Mouse (Mus musculus) neural tube, embryonic 13.5 days (tissue): Measurements from ENCODE around the gene Fam229b. TPM values are rescaled to one million over a fixed set of nuclear protein-coding genes. Genes with fewer than 3 reads are reported as not detected.

Source experiments
- ATAC-seq: fragments of 200-750 bp; cut with Nextera tagmentation; 2 replicates; pipeline ENCODE4 v1.8.0; 2017; ENCODE audit warnings: low read depth, mild to moderate bottlenecking, moderate TSS enrichment, moderate library complexity
- H3K27ac ChIP-seq: fragments of 300-500 bp; sonication (generic); replicated peaks from 2 replicates; pipeline ENCODE4 v1.5.1; 2015; ENCODE audit warnings: moderate library complexity, mild to moderate bottlenecking, inconsistent platforms
- H3K27me3 ChIP-seq: fragments of 300-500 bp; sonication (generic); 2 replicates; pipeline ENCODE4 v1.6.1; 2015; ENCODE audit warnings: mild to moderate bottlenecking, inconsistent platforms
- H3K36me3 ChIP-seq: fragments of 300-500 bp; sonication (generic); 2 replicates; pipeline ENCODE4 v1.6.1; 2015; ENCODE audit warnings: mild to moderate bottlenecking, inconsistent platforms
- H3K4me1 ChIP-seq: fragments of 300-500 bp; sonication (generic); replicated peaks from 2 replicates; pipeline ENCODE4 v1.6.1; 2015; ENCODE audit warnings: inconsistent platforms
- H3K4me2 ChIP-seq: fragments of 300-500 bp; sonication (generic); 2 replicates; pipeline ENCODE4 v1.6.1; 2015; ENCODE audit warnings: inconsistent platforms, mild to moderate bottlenecking, moderate library complexity
- H3K4me3 ChIP-seq: fragments of 300-500 bp; sonication (generic); 2 replicates; pipeline ENCODE4 v1.5.1; 2015; ENCODE audit warnings: mild to moderate bottlenecking, inconsistent platforms
- H3K9ac ChIP-seq: fragments of 300-500 bp; sonication (generic); 2 replicates; pipeline ENCODE4 v1.6.1; 2015; ENCODE audit warnings: moderate library complexity, mild to moderate bottlenecking, inconsistent platforms
- H3K9me3 ChIP-seq: fragments of 300-500 bp; sonication (generic); 2 replicates; pipeline ENCODE4 v1.6.1; 2016; ENCODE audit warnings: inconsistent platforms
- WGBS: fragments of 180-500 bp; shearing (Covaris S2); methylation state at CpG from one replicate; pipeline ENCODE4 v1.1.7; 2015; 5-methylcytosine and 5-hydroxymethylcytosine counted together
- polyA plus RNA-seq: library from polyadenylated mRNA; unstranded; fragments of >200 nt; fragmentation: Nextera tagmentation; extraction: Ambion mirVana; gene quantifications from 2 replicates; pipeline ENCODE4 v1.2.1, GENCODE M21; 2015

Fam229b gene
- polyA plus RNA-seq, 1 experiment from 2014 or later = 37.0 TPM

- Histone ChIP-seq H3K9ac (no peak overlapping the region), H3K27ac (peak overlapping the region; percentile 80), H3K4me1 (peaks cover 16% of the 10 kb centered on the region), H3K4me2 (no peak overlapping the region), H3K9me3 (no peaks in the 10 kb centered on the region), H3K27me3 (no peaks in the 10 kb centered on the region), H3K36me3 (0 out of 2 replicates have a peak, but pooled peaks cover 6% of the 10 kb centered on the region), H3K4me3 (no peak overlapping the region)
- peak; percentile 66 for ATAC-seq
- 42% methylated on average over 4 of the region's 4 CpGs for WGBS
These were observed 24.2 kb downstream of the Fam229b start for GRCm38 (mm10) chr10:39109489-39109874.

DNA sequence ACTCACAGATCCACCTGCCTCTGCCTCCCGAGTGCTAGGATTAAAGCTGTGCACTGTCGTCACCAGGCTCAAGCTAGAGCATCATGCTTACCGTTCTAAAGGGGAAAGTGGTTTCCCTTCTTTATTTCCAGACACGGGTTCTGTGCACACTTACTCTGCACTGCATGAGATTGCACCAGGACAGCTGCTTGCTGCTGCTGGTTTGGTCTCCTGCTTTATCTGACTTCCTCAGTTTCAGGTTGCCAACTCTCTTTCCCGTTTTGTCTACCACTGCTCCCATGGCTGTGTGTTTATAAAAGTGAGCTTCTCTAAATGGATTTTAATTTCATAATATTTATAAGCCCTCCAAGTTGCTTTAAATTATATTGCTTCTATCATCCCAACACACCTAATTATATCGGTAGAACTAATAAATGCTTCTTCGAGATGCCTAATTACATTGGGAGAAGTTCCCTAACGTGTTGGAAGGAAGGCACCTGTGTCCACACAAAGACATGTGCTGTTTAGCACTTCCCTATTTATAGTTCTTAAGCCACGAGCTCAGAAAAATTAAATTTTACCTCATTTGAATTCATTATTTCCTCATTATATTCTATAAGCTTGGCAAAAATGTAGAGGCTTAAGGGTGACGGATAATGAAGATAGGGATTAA lies 24.8 kb downstream of the Fam229b start:
- 67% methylated on average over 10 of the region's 10 CpGs for WGBS
- ATAC-seq = peak; percentile 47
- H3K9ac ChIP-seq = no peak overlapping the region

GRCm38 (mm10) chr10:39106935-39107334 lies 26.8 kb downstream of the Fam229b start:
- H3K27me3 ChIP-seq = no peaks in the 10 kb centered on the region
- peaks cover 16% of the 10 kb centered on the region for H3K4me1 ChIP-seq
- H3K4me2 ChIP-seq = no peak overlapping the region
- no peak for ATAC-seq
- H3K9me3 ChIP-seq = no peaks in the 10 kb centered on the region
- H3K4me3 ChIP-seq = no peak overlapping the region
- no peak overlapping the region for H3K9ac ChIP-seq
- H3K27ac ChIP-seq = no peak overlapping the region
- WGBS = 63% methylated on average over 4 of the region's 4 CpGs
- 0 out of 2 replicates have a peak, but pooled peaks cover 6% of the 10 kb centered on the region for H3K36me3 ChIP-seq

More for the DNA sequence above, 24.8 kb downstream of the Fam229b start:
- Histone ChIP-seq H3K4me2 (no peak overlapping the region), H3K4me1 (peaks cover 16% of the 10 kb centered on the region), H3K4me3 (no peak overlapping the region), H3K36me3 (0 out of 2 replicates have a peak, but pooled peaks cover 6% of the 10 kb centered on the region), H3K27me3 (no peaks in the 10 kb centered on the region), H3K27ac (peak overlapping the region; percentile 80), H3K9me3 (no peaks in the 10 kb centered on the region)

DNA sequence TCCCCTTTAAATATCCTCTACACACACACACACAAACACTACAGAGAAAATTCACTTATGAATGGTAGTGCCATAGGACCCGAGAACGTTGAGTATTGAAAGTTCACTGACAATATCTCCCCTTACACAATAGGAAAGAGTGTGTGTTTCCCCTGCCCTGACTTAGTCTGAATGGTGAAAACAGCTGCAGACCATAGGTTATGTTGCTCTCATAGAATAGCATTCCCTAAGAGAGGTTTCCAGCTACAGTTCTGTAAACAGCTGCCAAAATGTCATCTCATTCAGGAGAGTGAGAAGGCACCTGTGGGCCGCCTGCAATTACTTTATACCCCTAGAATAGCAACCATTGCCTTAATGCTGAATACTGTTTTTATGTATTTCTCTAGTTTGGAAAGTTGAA lies 27.3 kb downstream of the Fam229b start:
- H3K9me3 ChIP-seq = no peaks in the 10 kb centered on the region; the same call in 1 of the 2 replicates
- H3K4me2 ChIP-seq = no peak overlapping the region
- no peak overlapping the region for H3K27ac ChIP-seq
- H3K4me3 ChIP-seq = no peak overlapping the region
- no peak overlapping the region for H3K9ac ChIP-seq
- no peak for ATAC-seq
- 0 out of 2 replicates have a peak, but pooled peaks cover 3% of the 10 kb centered on the region for H3K36me3 ChIP-seq
- 67% methylated on average over 3 of the region's 3 CpGs for WGBS
- H3K27me3 ChIP-seq = no peaks in the 10 kb centered on the region
- peaks cover 16% of the 10 kb centered on the region for H3K4me1 ChIP-seq

- Histone ChIP-seq H3K27ac (no peak overlapping the region), H3K36me3 (0 out of 2 replicates have a peak, but pooled peaks cover 3% of the 10 kb centered on the region), H3K4me1 (peaks cover 11% of the 10 kb centered on the region), H3K4me3 (no peak overlapping the region), H3K9ac (no peak overlapping the region), H3K27me3 (no peaks in the 10 kb centered on the region), H3K4me2 (no peak overlapping the region), H3K9me3 (no peaks in the 10 kb centered on the region; the same call in 1 of the 2 replicates)
- ATAC-seq = no peak
- 90% methylated on average over 8 of the region's 8 CpGs for WGBS
These were observed 28.8 kb downstream of the Fam229b start for GRCm38 (mm10) chr10:39104803-39105449.

GRCm38 (mm10) chr10:39098746-39099145 lies 35.0 kb downstream of the Fam229b start:
- ATAC-seq = no peak
- WGBS = 93% methylated on average over 10 of the region's 10 CpGs
- H3K27me3 ChIP-seq = no peaks in the 10 kb centered on the region
- H3K27ac ChIP-seq = no peak overlapping the region
- no peaks in the 10 kb centered on the region for H3K4me1 ChIP-seq
- H3K9me3 ChIP-seq = no peaks in the 10 kb centered on the region; the same call in 1 of the 2 replicates
- peaks cover 15% of the 10 kb centered on the region; the same call in 1 of the 2 replicates for H3K36me3 ChIP-seq
- H3K4me3 ChIP-seq = no peak overlapping the region
- H3K4me2 ChIP-seq = no peak overlapping the region
- H3K9ac ChIP-seq = no peak overlapping the region

GRCm38 (mm10) chr10:39096981-39097380 lies 36.7 kb downstream of the Fam229b start:
- Histone ChIP-seq H3K4me2 (no peak overlapping the region), H3K4me1 (no peaks in the 10 kb centered on the region), H3K4me3 (no peak overlapping the region), H3K36me3 (peaks cover 15% of the 10 kb centered on the region; the same call in 1 of the 2 replicates), H3K9me3 (no peaks in the 10 kb centered on the region; the same call in 1 of the 2 replicates), H3K27me3 (no peaks in the 10 kb centered on the region), H3K27ac (no peak overlapping the region), H3K9ac (no peak overlapping the region)
- no peak for ATAC-seq
- 90% methylated on average over 9 of the region's 9 CpGs for WGBS

- Histone ChIP-seq H3K27me3 (no peaks in the 10 kb centered on the region), H3K4me1 (no peaks in the 10 kb centered on the region), H3K36me3 (0 out of 2 replicates have a peak, but pooled peaks cover 7% of the 10 kb centered on the region), H3K4me3 (no peak overlapping the region), H3K4me2 (no peak overlapping the region), H3K9me3 (no peaks in the 10 kb centered on the region), H3K27ac (no peak overlapping the region), H3K9ac (no peak overlapping the region)
- ATAC-seq = no peak
- WGBS = 90% methylated on average over 4 of the region's 4 CpGs
These were observed 61.7 kb downstream of the Fam229b start for GRCm38 (mm10) chr10:39072048-39072447.

Other genes starting within 250 kb of the Fam229b start
- 33.3 and 36.7 TPM in 2 replicates for gene Lama4, start 168.4 kb downstream of the Fam229b start, polyA plus RNA-seq
- gene Tube1, start 62 bp upstream of the Fam229b start, polyA plus RNA-seq = 7.8 and 11.3 TPM in 2 replicates
- 0.65 and 0.81 TPM in 2 replicates for gene Ccn6, start 29.9 kb upstream of the Fam229b start, polyA plus RNA-seq
- 71.6 and 74.9 TPM in 2 replicates for gene Fyn, start 234.9 kb upstream of the Fam229b start, polyA plus RNA-seq